Mouse (Mus musculus): ENCODE data around the gene Dnah14.
"Not testable (repeated sequence)": the region's sequence is repeated elsewhere in the genome, so short reads cannot be mapped to it uniquely, and the experiment has no call there.

The Dnah14 gene

GRCm38 (mm10) chr1:181611118-181611517 is 34.8 kb downstream of the Dnah14 start:
- DNase-seq = no peak

GRCm38 (mm10) chr1:181615866-181616491 is 39.6 kb downstream of the Dnah14 start:
- peak; percentile 62 for DNase-seq

- DNase-seq = no peak
Measured at GRCm38 (mm10) chr1:181617332-181617731, 41.0 kb downstream of the Dnah14 start.

GRCm38 (mm10) chr1:181623149-181623680 is 46.9 kb downstream of the Dnah14 start:
- no peak for DNase-seq

DNA sequence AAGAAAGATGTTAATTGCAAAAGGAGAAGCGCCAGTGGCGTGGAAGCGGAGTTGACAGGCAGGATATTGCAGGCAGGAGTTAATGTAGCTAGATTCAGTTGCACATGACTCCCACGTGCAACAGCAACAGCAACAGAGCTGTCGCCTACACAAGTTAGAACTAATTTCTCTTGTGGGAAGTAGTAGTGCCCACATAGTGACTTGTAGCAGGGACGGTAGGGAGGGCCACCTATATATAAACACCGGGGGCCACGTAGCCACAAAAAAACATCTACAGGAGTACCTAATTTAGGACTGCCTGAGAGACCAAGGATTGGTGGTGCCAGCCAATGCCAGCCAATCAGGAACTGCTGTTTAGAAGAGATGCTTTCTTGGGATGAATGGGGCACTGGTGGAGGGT is 48.5 kb downstream of the Dnah14 start:
- DNase-seq = peak; percentile 23

DNA sequence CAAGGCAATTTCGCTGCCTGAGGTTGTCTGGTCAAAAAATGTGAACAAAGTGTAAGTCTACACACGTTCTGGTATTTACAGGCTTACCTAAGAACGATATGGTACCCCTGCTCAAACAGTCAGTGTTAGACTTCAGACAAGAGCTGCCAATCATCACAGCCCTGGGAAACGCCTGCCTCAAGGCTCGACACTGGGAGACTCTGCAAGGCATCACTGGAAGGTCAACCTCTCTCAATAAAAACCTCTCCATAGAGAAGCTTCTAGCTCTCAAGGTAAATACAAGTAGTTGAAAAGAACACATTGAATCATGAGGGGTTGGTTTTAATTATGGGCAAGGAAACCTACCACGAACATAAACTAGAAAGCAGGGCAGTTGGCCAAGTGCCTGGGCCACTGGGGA is 51.9 kb downstream of the Dnah14 start:
- no peak for DNase-seq

GRCm38 (mm10) chr1:181631371-181631770 is 55.0 kb downstream of the Dnah14 start:
- no peak for DNase-seq

- DNase-seq = no peak
Measured at GRCm38 (mm10) chr1:181637997-181638713, 61.8 kb downstream of the Dnah14 start.

GRCm38 (mm10) chr1:181640383-181640782 is 64.0 kb downstream of the Dnah14 start:
- no peak for DNase-seq

DNA sequence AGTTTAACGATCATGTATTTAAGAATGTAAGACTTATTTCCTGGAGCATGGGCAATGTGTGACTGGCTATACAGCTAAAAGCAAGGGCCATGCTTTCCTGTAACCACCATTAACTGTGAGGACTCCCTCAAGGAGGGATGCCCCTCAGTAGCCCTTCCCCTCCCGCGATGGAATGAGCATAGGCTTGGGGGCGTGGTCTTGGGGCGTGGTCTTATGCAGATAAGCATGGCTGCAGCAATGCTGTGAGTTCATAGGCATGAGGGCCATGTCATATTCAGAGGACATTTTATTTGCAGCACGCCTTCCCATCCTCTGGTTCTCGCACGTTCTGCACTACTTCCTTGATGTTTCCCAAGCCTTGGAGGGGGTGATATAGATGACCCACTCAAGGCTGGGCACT is 71.1 kb downstream of the Dnah14 start:
- no peak for DNase-seq

DNA sequence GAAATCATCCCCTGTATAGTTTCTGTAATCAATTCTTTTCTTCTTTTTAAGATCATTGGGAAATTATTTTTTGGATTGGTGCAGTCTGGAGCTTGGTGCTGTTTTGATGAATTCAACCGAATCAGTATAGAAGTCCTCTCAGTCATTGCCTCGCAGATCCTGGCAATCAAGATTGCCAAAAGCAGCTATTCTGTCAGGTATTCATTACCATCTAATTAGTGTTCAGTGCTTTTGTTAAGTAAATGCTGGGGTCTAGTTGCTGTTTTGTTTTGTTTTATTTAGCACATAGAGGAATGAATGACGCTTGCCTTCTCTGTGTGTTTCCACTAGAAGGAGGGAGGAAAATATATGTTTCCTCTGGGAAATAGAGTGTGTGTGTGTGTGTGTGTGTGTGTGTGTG is 77.1 kb downstream of the Dnah14 start:
- DNase-seq = no peak

DNA sequence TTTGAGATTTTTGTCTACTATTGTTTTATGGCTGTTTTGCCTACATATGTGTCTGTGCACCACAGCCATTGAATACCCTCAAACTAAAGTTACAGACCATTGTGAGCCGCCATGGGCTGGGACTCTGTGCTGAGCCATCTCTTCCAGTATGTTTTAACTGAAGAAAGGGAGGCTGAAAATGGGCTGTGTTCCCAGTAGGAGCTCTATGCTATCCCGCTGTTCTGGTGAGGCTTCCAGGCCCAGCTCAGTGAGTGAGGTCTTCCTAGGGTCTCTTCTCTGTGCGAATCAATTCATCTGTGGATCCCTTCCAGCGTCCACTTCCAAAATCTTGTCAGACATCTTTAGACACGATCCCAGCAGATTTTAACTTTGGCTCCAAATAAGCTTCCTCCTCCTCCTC is 80.1 kb downstream of the Dnah14 start:
- no peak for DNase-seq

DNA sequence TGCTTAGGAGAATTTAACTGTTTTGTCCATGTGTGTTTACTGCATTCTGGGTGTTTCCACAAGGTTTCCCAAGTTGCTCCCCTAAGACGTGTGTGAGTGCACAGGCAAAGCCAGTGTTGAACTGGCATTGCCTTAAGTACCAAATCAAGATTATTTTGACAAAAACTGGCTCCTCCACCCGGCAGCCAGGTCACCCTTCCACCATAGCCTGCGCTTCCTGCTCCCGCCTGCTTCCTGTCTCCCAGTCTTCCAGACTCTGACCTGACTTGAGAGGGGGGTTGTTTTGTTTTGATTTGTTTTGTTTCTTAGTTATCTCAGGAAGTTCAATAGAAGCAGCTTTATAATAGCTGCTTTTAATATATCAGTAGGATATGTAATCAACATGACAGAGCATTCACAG is 90.4 kb downstream of the Dnah14 start:
- no peak for DNase-seq

- DNase-seq = no peak
Measured at GRCm38 (mm10) chr1:181694729-181695498, 118.6 kb downstream of the Dnah14 start.

GRCm38 (mm10) chr1:181728707-181729106 is 152.3 kb downstream of the Dnah14 start:
- DNase-seq = no peak

DNA sequence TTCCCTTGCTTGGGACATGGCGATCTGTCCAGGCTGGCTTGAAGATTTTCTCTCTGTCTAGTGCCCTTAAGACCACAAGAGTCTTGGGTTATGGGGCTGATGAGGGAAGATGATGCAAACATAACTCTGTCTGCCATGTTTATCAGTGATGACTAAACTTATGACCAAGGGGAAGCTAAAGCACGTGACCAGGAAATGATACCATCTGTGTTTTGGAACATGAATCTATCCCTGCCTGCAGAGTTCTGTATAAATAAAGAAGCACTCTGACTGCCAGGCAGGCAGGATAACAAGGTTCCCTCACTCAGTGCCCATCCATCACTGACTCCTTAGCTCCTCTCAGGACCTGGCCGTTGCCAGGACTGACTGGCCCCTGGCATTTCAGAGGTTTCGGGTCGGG is 157.2 kb downstream of the Dnah14 start:
- no peak for DNase-seq

DNA sequence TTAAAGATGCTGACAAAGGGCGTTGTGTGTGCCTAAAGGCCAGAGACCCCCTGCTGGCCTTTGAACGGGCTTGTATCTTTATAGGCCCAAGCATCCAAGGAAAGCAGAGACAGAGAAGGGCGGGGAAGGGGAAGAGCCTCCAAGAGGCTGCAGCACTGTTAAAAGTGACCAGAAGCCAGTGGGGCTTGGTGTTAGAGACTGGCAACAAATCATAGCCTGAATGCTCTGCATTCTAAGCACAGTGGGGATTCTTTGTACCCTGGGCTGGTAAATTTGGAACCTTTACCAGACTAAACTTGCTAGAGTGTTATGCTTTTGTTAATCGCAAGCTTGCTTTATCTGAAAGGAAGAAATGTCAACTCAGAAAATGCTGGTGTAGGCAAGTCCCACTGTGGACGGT is 163.9 kb downstream of the Dnah14 start:
- no peak for DNase-seq

- DNase-seq = no peak
Measured at GRCm38 (mm10) chr1:181742251-181742885, 166.0 kb downstream of the Dnah14 start.

DNA sequence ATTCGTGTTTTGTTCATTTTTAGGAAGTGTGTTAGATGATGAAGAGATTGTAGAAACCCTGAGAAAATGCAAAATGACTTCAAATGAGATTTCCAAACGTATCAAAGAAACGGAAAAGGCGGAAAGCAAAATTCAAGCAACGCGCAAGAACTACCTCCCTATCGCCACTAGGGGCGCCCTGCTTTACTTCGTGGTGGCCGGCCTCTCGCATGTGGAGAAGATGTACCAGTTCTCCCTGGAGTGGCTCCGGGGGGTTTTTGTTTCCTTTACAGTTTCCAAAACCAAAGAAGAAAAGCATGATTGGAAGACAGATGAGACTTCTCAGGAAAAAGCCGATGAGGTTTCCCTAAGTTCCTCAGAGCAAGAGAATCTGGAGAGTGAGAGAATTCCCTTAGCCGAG is 193.0 kb downstream of the Dnah14 start:
- DNase-seq = no peak

DNA sequence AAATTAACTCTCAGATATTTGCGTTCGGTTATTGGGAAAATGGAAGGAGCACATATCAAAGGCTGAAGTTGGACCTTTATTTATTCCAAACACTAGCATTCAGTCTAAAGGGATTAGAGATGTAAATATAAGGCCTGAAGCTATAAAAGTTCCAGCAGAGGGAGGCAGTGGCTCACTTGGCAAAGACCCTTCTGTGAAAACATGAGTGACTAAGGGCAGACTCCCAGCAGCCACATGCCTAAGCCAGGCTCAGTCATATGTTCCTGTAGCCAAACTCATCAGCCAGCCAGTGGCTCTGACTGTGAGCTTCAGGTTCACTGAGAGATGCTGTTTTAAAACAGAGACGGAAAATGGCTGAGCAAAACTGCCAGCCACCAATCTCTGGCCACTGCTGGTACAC is 195.5 kb downstream of the Dnah14 start:
- DNase-seq = no peak

DNA sequence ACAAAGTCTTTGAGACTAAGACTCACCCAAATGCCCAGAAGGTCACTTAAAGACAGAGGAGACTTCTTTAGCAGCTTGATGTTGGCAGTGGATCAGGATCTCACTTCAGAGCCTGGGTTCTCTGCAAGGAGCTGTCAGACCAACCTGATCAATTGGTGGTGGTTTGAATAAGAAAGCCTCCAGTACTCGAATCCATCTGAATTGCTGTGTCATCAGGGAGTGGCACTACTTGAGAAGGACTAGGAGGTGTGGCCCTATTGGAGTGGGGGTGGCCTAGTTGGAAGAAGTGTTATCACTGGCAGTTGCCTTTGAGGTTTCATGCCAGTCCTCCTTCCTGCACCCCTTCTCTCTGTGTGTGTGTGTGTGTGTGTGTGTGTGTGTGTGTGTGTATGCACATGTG is 200.2 kb downstream of the Dnah14 start:
- DNase-seq = no peak

DNA sequence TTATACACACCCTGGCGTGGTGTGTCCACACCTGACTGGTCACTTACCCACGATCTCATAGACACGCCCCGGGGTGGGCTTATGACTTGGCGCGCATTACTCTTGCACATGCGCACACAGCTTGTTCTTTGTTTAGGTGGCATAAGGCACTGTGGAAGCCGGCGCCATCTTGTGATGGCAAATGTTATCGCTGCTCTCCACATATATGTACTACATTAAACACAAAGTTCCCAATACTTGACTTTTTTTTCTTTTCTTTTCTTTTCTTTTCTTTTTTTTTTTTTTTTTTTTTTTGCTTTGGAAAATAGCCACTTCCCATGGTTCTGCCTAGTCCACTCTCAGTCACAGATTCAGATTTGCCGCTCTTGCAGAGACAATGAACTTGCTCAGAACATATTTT is 206.2 kb downstream of the Dnah14 start:
- DNase-seq = not testable (repeated sequence)

- no peak for DNase-seq
Measured at GRCm38 (mm10) chr1:181789952-181790351, 213.6 kb downstream of the Dnah14 start.
